Mouse (Mus musculus): ENCODE measurements at regions not wholly inside any gene's neighbourhood (a gene's known extent, or its start where the extent isn't known, plus 50 kb on each side); places are given as distances from the start of the nearest gene placed in this dataset.

DNA sequence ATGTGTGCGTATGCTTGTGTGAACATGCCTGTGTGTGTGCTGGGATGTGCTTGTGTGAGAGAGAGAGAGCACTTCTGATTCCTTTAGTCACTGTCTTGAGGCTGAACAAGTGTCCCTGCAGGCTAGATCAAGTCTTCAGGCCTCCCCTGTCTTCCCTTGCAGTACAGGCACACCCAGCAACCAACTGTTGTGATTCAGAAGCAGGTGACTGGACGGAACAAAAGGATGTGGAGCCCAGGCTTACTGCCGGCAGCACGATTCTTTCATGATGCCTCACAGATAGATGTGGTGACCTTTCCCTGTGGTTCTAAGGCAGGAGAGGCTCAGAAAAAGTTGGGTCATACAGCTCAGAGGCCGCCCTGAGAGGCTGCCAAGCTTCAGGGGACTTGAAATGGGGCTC lies 114.0 kb upstream of the Gli2 start:
- TF ChIP-seq POLR2A (IDR thresholded peaks at IDR 0.05; ENCODE audit: insufficient read depth, low read depth, low read length) (no peak), CTCF (IDR thresholded peaks at IDR 0.05; ENCODE audit: insufficient read depth, low read depth, low read length) (no peak)

All from olfactory bulb, adult 2 months (tissue).